Mouse (Mus musculus): ENCODE measurements around the gene Slit3.

GRCm38 (mm10) chr11:35664991-35665390, 544.0 kb downstream of the Slit3 start:
- TF ChIP-seq POLR2A (IDR thresholded peaks at IDR 0.05; ENCODE audit: control insufficient read depth, extremely low read depth, insufficient read depth, low read length, poor library complexity) (no peak), CTCF (IDR thresholded peaks at IDR 0.05; ENCODE audit: borderline replicate concordance, control insufficient read depth, extremely low read depth, insufficient read depth, low read length, poor library complexity) (no peak)

Data from thymus, adult 2 months (tissue).